Mouse (Mus musculus) thymus, adult 2 months (tissue): ENCODE measurements around the gene Slc35e2.

Experiments used
- CTCF ChIP-seq: fragments of 200-500 bp; IDR thresholded peaks from 2 replicates; pipeline ENCODE4 v1.5.1; 2012; ENCODE audit warnings: mild to moderate bottlenecking, control low read depth, low read length, moderate library complexity, borderline replicate concordance; ENCODE audit not compliant: control insufficient read depth, poor library complexity, insufficient read depth; ENCODE audit errors: extremely low read depth
- POLR2A ChIP-seq: fragments of 200-500 bp; IDR thresholded peaks from 2 replicates; pipeline ENCODE4 v1.6.1; 2012; ENCODE audit warnings: mild to moderate bottlenecking, low read length, control low read depth, moderate library complexity; ENCODE audit not compliant: control insufficient read depth, poor library complexity, insufficient read depth; ENCODE audit errors: extremely low read depth

DNA sequence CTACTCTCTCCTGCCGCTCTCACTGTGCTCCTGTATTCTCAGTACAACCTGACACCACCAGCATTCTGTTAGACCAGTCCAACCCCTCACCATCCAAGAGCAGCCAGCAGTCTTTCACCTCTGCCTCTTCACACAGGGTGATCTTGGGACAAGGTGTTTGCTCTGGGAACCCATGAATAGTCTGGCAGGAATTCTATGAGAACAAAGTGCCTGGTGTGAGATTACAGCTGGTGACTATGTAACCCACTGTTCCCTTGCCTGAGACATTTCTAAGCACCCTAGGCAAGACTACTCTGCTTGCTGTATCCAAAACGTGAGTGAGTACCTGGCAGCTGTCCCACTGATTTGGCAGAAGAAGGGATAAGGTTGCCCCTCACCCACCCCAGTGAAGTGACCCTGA is 40.3 kb upstream of the Slc35e2 start:
- TF ChIP-seq CTCF (no peak), POLR2A (no peak)
